Mouse (Mus musculus) bone marrow, adult 2 months (tissue): ENCODE measurements around the gene Lif.

Experiments
- CTCF ChIP-seq: fragments of 200-500 bp; IDR thresholded peaks from 2 replicates; pipeline ENCODE4 v1.5.1; 2011; ENCODE audit warnings: low read length, control low read depth; ENCODE audit not compliant: control insufficient read depth, insufficient read depth
- POLR2A ChIP-seq: fragments of 200-500 bp; IDR thresholded peaks from 2 replicates; pipeline ENCODE4 v1.6.1; 2011; ENCODE audit warnings: low read depth, mild to moderate bottlenecking, control low read depth, low read length, borderline replicate concordance; ENCODE audit not compliant: control insufficient read depth

- TF ChIP-seq CTCF (no peak), POLR2A (no peak)
These were observed at the start of gene Lif for GRCm38 (mm10) chr11:4256846-4257607.
